ENCODE assay signal across 18 mouse cellular contexts in genomic region chr14:28323727-28324126, GRCm38 (mm10).
"Had no signal": no experiment of that assay in that cellular context is flagged by ENCODE, and none has a peak within 500 bp of the region (broad histone marks: within the 10 kb centered on the region; RNA-seq: fewer than 3 reads in every experiment).

No protein-coding gene starts in this region.

- H3K36me3 ChIP-seq: liver, embryonic 15.5 days; lung, embryonic 15.5 days; midbrain, embryonic 10.5 days; midbrain, embryonic 13.5 days; neural tube, embryonic 13.5 days had no signal

- ATAC-seq: midbrain, embryonic 13.5 days; midbrain, embryonic 16.5 days had no signal

- H3K4me2 ChIP-seq: liver, embryonic 11.5 days; liver, embryonic 15.5 days; lung, embryonic 15.5 days; midbrain, embryonic 13.5 days; neural tube, embryonic 13.5 days had no signal

- DNase-seq: kidney, postnatal 10 days; kidney, postnatal 4 days; lung, adult 18-20 months; lung, postnatal 10 days; lung, postnatal 36 days; retina, postnatal 1 day; right cerebral cortex, postnatal 25 days; thymus, adult 18-20 months; thymus, postnatal 36 days had no signal

- H3K27me3 ChIP-seq: liver, embryonic 15.5 days; lung, embryonic 15.5 days; megakaryocyte, embryonic 14.5 days; neural tube, embryonic 13.5 days had no signal

- H3K4me3 ChIP-seq: liver, embryonic 15.5 days; lung, embryonic 15.5 days; megakaryocyte, embryonic 14.5 days; midbrain, embryonic 10.5 days; midbrain, embryonic 13.5 days; myocyte; neural tube, embryonic 13.5 days had no signal

- H3K27ac ChIP-seq: liver, embryonic 15.5 days; lung, embryonic 15.5 days; midbrain, embryonic 10.5 days; midbrain, embryonic 13.5 days; neural tube, embryonic 13.5 days had no signal

- H3K9ac ChIP-seq: liver, embryonic 15.5 days; lung, embryonic 15.5 days; midbrain, embryonic 13.5 days; neural tube, embryonic 13.5 days had no signal

- H3K9me3 ChIP-seq: liver, embryonic 15.5 days; lung, embryonic 15.5 days; midbrain, embryonic 10.5 days; midbrain, embryonic 13.5 days; neural tube, embryonic 13.5 days had no signal

- H3K4me1 ChIP-seq: liver, embryonic 15.5 days; lung, embryonic 15.5 days; megakaryocyte, embryonic 14.5 days had no signal
